Mouse (Mus musculus): ENCODE measurements around the gene Hap1.

Gene Hap1

GRCm38 (mm10) chr11:100355972-100356818, at the start of gene Hap1:
Hap1 (minus strand) TSS chr11:100356128.
- peak in 1 of 2 experiments; percentile 32 for DNase-seq (ENCODE audit: low spot score in 2 of 2)

- no peak for DNase-seq (ENCODE audit: low spot score in 2 of 2)
Observed at GRCm38 (mm10) chr11:100404456-100405074, 48.6 kb upstream of the Hap1 start.

DNA sequence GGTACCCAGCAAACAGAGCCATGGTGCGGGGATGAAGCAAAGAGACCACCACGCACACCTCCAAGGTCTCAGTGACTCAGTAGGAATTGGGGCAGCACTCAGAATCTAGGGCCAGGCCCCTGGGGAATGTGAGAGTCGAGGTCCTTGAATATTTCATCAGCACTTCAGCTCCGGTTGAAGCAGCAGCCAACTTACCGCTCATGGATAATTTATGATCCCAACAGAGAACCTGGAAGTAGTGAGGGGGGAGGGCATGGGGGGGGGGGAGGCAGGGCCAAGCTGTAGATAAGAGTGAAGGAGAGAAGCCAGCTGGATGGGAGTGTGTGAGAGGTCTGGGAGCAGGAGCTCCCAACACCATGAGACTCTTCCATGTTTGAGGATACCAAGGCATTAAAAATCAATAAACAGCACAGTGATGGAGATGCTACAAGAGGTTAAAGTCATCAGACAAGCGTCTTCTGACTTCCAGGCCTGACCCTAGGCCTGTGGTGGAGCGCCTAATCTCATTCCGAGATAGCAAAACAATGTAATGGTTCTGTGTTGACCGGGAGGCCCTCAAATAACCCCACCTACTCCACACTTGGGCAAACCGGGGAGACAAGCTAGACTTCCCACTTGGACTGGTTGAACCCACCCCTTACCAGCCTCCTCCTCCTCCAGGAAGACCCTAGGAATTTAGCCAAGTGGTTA, 47.7 kb upstream of the Hap1 start:
- no peak for DNase-seq (ENCODE audit: low spot score in 2 of 2)

DNA sequence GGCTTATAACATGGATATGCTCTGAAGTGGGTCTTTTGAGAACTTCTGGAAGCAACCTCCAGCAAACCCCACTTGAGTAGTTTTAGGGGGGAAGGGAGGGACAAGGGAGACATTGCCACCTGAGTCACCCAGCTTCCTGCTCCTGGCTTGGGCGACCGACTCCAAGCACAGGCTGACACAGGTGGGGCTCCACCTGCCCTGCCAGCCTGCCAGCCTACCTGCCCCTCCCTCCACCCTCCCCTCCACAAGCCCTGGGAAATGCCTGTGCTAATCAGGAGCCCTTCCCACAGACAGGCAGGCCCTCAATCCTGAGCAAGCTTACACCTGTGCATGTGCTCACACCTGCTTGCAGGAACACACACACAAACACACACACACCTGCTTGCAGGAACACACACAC, 46.8 kb upstream of the Hap1 start:
- no peak for DNase-seq (ENCODE audit: low spot score in 2 of 2)

GRCm38 (mm10) chr11:100402240-100402639, 46.3 kb upstream of the Hap1 start:
- DNase-seq (ENCODE audit: low spot score in 2 of 2) = no peak

DNA sequence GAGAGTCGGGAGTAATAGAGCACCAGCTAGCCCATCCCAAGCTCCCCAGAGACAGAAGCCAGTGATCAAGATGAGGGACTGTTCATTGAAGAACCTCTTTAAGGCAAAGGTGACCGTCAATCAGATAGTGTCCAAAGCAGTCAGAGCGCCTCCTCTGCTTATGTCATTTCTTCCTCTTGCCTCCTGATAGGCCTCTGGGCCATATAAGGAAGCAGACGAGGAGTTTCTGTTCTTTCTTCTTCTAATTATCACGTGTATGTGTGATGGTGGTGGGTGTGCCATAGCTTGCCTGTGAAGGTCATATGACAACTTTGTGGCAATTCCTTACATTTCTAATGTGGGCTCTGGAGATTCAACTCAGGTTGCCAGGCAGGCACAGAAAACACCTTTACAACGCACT, 44.9 kb upstream of the Hap1 start:
- no peak for DNase-seq (ENCODE audit: low spot score in 2 of 2)

GRCm38 (mm10) chr11:100399727-100400538, 44.0 kb upstream of the Hap1 start:
- DNase-seq (ENCODE audit: low spot score in 2 of 2) = no peak

DNA sequence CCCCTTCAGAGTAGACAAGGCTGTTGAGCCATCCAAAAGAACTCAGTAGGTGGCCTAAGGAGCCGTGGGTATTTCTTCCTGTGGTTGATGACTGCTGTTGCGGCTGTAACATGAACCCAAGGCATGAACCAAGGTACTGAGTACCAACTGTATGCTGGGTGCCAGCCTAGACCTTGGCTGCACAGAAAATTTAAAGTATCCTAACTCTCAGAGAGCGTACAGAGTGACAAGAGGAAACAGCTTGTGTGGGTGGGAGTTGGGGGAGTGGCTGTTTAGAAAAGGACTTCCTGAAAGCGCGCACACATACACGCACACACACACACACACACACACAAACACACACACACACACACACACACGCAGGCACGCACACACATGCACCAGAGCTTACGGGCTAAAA, 43.4 kb upstream of the Hap1 start:
- no peak for DNase-seq (ENCODE audit: low spot score in 2 of 2)

DNA sequence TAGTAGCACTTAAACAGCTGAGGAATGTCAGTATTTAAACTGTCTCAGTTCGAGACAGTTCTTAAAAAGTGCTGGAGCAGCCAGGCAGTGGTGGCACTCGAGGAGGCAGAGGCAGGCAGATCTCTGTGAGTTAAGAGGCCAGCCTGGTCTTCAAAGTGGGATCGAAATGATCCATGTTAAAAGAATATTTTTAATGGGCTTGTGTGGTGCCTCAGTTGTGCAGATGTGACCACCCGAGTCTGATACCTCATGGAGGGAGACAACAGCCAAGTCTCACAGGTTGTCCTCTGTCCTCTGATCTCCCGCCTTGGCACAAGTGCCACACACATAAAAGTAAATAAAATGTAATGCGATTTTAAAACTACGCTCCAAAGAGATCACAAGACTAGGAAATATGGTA, 42.6 kb upstream of the Hap1 start:
- DNase-seq (ENCODE audit: low spot score in 2 of 2) = no peak

DNA sequence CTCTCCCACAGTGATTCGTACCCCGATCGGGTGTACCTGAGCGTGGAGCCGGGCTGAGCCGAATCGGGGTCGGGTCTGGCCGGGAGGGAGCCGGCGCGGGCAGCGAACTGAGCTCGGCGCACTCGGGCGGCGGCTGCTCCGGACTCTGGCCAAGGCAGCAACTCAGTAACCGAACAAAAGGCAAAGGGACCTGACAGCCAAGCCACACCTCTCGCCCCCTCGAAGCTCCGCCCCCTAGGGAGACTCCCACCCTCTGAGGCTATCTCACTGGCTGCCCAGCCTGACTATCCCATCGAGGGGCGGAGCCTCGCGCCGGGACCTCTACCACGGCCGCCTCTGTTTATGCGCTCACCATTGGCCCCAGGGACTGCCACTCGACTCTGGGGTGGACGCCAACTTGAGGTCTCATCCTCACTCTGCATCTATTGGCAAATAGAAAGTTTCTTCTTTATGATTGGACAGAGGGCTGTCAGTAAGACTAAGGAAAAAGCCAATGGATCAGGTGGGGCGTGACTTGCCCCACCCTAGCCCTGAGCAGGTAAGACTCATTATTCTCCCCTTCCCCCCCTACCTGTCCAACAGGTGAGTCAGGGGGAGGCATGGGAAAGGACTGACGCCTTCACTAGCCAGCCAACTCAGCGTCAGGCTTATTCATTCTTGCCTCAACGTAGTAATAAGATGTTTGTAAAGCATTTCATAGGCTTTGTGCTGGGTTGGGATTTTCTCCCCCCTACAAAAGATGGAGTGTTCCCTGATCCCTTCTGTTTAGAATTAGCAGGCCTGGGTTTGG, 41.9 kb upstream of the Hap1 start, which contains the start of gene Jup:
TSS of gene Jup (minus strand) at position 164 of the 790 bp plus-strand sequence.
- DNase-seq (ENCODE audit: low spot score in 2 of 2) = peak; percentile 87 to 91

DNA sequence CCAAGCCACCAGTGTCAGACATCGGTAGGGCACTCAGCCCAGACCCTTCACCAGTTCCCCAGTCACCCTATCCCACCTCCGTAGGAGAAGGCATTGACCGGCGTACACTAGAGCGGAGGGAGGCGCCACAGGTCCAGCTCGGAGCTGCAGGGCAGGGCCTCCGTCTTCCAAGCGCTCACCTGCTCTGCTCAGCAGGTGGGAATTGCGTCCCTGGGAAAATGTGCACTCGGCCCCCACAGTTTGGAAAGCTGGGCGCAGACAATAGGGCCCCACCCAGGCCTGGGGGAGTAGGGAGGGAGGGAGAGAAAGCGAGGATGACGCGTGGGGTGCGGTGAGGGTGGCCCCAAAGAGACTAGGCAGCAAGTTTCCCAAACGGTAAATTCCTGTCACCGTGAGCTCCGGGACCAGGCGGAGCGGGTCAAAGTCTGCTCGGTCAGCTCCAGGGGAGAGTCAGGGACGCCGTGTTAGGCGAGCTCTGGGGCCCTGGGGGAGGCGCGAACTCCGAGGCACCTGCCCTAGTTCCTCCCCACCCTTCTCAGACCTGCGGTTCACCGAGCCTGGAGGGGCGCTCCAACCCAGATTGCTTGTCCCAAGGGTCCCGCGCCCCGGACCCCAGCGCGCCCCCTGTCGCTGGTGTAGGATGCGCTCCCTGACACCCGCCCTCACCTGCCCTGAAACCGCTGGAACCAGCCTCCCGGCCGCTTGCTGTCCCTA, 41.1 kb upstream of the Hap1 start:
- peak in 1 of 2 experiments; percentile 45 for DNase-seq (ENCODE audit: low spot score in 2 of 2)

GRCm38 (mm10) chr11:100395861-100396631, 40.1 kb upstream of the Hap1 start:
- no peak for DNase-seq (ENCODE audit: low spot score in 2 of 2)

DNA sequence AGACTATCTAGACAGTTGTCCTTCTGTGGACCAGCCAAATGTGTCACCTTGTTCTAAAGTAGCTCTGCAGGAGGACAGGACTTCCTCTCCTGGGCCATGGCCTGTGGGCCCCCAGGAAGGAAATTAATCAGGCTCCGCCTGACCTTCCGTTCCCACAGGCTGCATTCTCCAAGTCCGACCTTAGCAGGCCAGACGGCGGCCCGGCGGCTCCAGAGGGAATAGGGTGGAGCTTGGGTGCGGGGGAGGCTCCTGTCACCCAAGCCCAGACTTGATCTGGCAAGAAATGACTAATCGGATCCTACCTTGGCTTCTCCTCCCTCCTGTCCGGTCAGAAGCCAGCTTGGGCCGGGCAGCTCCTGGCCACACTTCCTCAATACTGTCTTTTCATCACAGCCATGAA, 39.3 kb upstream of the Hap1 start:
- DNase-seq (ENCODE audit: low spot score in 2 of 2) = no peak

DNA sequence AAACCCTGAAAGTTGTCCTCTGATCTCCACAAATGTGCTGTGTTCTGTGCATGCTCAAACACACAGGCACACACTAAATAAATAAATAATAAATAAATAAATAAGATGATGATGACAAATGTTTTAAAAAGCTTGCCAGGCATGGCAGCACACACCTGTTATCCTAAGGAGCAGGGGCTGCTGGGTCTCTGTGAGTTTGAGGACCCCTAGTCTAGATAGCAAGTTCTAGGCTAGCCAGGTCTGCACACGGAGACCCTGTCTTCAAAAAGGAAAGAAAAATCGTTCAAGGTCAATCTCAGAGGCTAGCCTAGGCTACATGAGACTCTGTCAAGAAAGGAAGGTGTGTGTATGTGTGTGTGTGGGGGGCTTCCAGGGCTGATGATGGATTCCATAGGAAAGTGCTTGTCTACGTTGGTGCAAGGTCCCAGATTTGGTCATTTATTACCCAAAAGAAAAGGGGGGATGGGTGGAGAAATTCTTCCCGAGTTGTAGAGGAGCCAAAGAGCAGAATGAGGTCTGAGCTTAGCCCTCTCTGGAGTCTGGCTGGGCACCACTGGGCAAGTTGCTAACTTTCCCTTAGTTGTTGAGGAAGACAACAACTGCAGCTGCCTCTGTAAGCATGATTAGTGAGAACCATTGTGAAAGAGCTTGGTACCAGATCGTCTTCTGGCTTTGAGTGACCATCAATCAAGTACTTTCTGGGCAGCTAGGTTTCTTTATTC, 38.6 kb upstream of the Hap1 start:
- no peak for DNase-seq (ENCODE audit: low spot score in 2 of 2)

- no peak for DNase-seq (ENCODE audit: low spot score in 2 of 2)
Observed at GRCm38 (mm10) chr11:100393733-100394132, 37.8 kb upstream of the Hap1 start.

GRCm38 (mm10) chr11:100392958-100393357, 37.0 kb upstream of the Hap1 start:
- no peak for DNase-seq (ENCODE audit: low spot score in 2 of 2)

GRCm38 (mm10) chr11:100391884-100392345, 36.0 kb upstream of the Hap1 start:
- DNase-seq (ENCODE audit: low spot score in 2 of 2) = no peak

DNA sequence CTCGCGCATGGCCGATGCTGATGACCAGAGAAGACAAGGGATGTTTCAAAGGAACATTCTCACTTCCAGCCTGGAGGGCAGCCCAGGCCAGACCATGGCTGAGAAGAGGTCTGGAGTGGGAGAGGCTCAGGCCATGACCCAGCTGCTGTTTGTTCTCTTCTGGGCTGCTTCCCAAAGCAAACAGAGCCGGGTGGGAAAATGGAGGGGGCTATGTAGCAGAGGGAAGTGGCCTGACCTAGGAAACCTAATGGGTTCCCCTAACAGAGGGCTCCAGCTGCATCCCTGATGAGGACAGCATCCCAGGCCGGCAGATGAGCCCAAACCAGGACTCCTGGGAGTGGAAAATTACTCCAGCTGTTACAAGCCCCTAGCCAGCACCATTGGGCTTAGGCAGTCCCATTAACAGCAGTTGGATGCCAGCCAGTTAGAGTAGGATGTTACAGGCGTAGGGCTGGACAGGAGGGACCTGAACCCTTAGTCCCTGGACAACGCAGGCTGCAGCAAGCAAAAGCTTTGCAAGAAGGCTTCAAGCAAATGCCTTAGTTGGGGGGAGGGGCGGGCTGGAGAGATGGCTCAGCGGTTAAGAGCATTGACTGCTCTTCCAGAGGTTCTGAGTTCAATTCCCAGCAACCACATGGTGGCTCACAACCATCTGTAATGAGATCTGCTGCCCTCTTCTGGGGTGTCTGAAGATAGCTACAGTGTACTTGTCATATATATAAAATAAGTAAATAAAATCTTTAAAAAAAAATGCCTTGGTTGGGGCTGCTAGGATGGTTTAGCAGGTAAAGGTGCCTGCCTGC, 35.4 kb upstream of the Hap1 start:
- no peak for DNase-seq (ENCODE audit: low spot score in 2 of 2)

All from spleen, postnatal 14 days (tissue).